Mouse (Mus musculus) liver, postnatal 0 days (tissue): ENCODE measurements at regions not wholly inside any gene's neighbourhood (a gene's known extent, or its start where the extent isn't known, plus 50 kb on each side); places are given as distances from the start of the nearest gene placed in this dataset.
A peak's percentile ranks its signal among the peaks of the same experiment; 100 is the strongest.

ENCODE experiments used
- ATAC-seq: fragments of 200-750 bp; cut with Nextera tagmentation; 2 replicates; pipeline ENCODE4 v1.8.0; 2017; ENCODE audit warnings: mild to moderate bottlenecking, moderate library complexity
- DNase-seq: peaks from one replicate; pipeline ENCODE4 v3.0.0-alpha.2; 2016
- H3K27ac ChIP-seq: fragments of 300-500 bp; sonication (generic); 2 replicates; pipeline ENCODE4 v1.5.1; 2014; ENCODE audit warnings: antibody characterized with exemption, moderate library complexity, mild to moderate bottlenecking, low read depth
- H3K27me3 ChIP-seq: fragments of 300-500 bp; sonication (generic); 2 replicates; pipeline ENCODE4 v1.6.1; 2014; ENCODE audit warnings: low read length, control low read depth, mixed read lengths; ENCODE audit not compliant: insufficient read depth
- H3K36me3 ChIP-seq: fragments of 300-500 bp; sonication (generic); replicated peaks from 2 replicates; pipeline ENCODE4 v1.6.1; 2014; ENCODE audit warnings: mild to moderate bottlenecking, control low read depth, low read length, moderate library complexity, mixed read lengths; ENCODE audit not compliant: insufficient read depth
- H3K4me1 ChIP-seq: fragments of 300-500 bp; sonication (generic); 2 replicates; pipeline ENCODE4 v1.6.1; 2014; ENCODE audit warnings: antibody characterized with exemption, mild to moderate bottlenecking, control low read depth; ENCODE audit not compliant: insufficient read depth
- H3K4me2 ChIP-seq: fragments of 300-500 bp; sonication (generic); 2 replicates; pipeline ENCODE4 v1.6.1; 2014; ENCODE audit warnings: low read depth, mild to moderate bottlenecking, low read length, moderate library complexity, mixed read lengths
- H3K4me3 ChIP-seq: fragments of 300-500 bp; sonication (generic); 2 replicates; pipeline ENCODE4 v1.5.1; 2014; ENCODE audit warnings: low read depth, low read length
- H3K9ac ChIP-seq: fragments of 300-500 bp; sonication (generic); replicated peaks from 2 replicates; pipeline ENCODE4 v1.6.1; 2014; ENCODE audit warnings: mild to moderate bottlenecking, moderate library complexity
- H3K9me3 ChIP-seq: fragments of 300-500 bp; sonication (generic); 2 replicates; pipeline ENCODE4 v1.6.1; 2016; ENCODE audit warnings: mild to moderate bottlenecking, control low read depth, low read length, mixed read lengths
- CTCF ChIP-seq: sonication (generic); IDR thresholded peaks from 2 replicates; pipeline ENCODE4 v1.5.1; 2016; ENCODE audit warnings: antibody characterized with exemption, low read depth
- EP300 ChIP-seq: IDR thresholded peaks from 2 replicates; pipeline ENCODE4 v1.6.1; 2016; ENCODE audit warnings: antibody characterized with exemption, low read depth, mild to moderate bottlenecking
- WGBS: fragments of 180-500 bp; shearing (Covaris S2); extraction: QIAGEN DNeasy Blood & Tissue Kit; methylation state at CpG from one replicate; pipeline ENCODE4 v1.1.7; 2014; ENCODE audit not compliant: insufficient replicate concordance; 5-methylcytosine and 5-hydroxymethylcytosine counted together

- no peak for TF ChIP-seq EP300
- TF ChIP-seq CTCF, result no peak
- DNase-seq (no peak), ATAC-seq (peak; percentile 28; the same call in 1 of the 2 replicates)
- no peaks in the 10 kb centered on the region for H3K36me3 ChIP-seq
- H3K4me2 ChIP-seq, result no peak overlapping the region
- no peak overlapping the region for H3K4me3 ChIP-seq
- no peaks in the 10 kb centered on the region for H3K9me3 ChIP-seq
- H3K27me3 ChIP-seq, result no peaks in the 10 kb centered on the region
- H3K9ac ChIP-seq, result no peak overlapping the region
- WGBS, result 64% methylated on average over 13 of the region's 13 CpGs
- peaks cover 17% of the 10 kb centered on the region for H3K4me1 ChIP-seq
- H3K27ac ChIP-seq, result peak overlapping the region; percentile 34; the same call in 1 of the 2 replicates
These were observed 124.1 kb upstream of the Slc44a1 start for GRCm38 (mm10) chr4:53315876-53316762.

GRCm38 (mm10) chr4:53315121-53315875 is 124.9 kb upstream of the Slc44a1 start:
- Histone ChIP-seq H3K4me1 (peaks cover 17% of the 10 kb centered on the region), H3K27me3 (no peaks in the 10 kb centered on the region), H3K9me3 (no peaks in the 10 kb centered on the region), H3K27ac (no peak overlapping the region), H3K4me3 (no peak overlapping the region), H3K4me2 (no peak overlapping the region), H3K36me3 (no peaks in the 10 kb centered on the region), H3K9ac (no peak overlapping the region)
- TF ChIP-seq EP300, result no peak
- no peak for TF ChIP-seq CTCF
- DNase-seq, result peak; percentile 22
- ATAC-seq, result no peak
- 62% methylated on average over 7 of the region's 7 CpGs for WGBS

- H3K27me3 ChIP-seq, result no peaks in the 10 kb centered on the region
- no peaks in the 10 kb centered on the region for H3K36me3 ChIP-seq
- H3K4me3 ChIP-seq, result no peak overlapping the region
- TF ChIP-seq EP300, result no peak
- TF ChIP-seq CTCF, result no peak
- no peak overlapping the region for H3K27ac ChIP-seq
- DNase-seq, result no peak
- ATAC-seq, result no peak
- no peaks in the 10 kb centered on the region for H3K9me3 ChIP-seq
- no peak overlapping the region for H3K9ac ChIP-seq
- peaks cover 17% of the 10 kb centered on the region for H3K4me1 ChIP-seq
- 65% methylated on average over 8 of the region's 8 CpGs for WGBS
- H3K4me2 ChIP-seq, result no peak overlapping the region
These were observed 126.1 kb upstream of the Slc44a1 start for GRCm38 (mm10) chr4:53314076-53314475.

- no peaks in the 10 kb centered on the region for H3K4me1 ChIP-seq
- TF ChIP-seq CTCF, result no peak
- no peak for TF ChIP-seq EP300
- no peak for DNase-seq
- 54% methylated on average over 4 of the region's 4 CpGs for WGBS
- H3K36me3 ChIP-seq, result no peaks in the 10 kb centered on the region
- no peak overlapping the region for H3K9ac ChIP-seq
- no peak overlapping the region for H3K27ac ChIP-seq
- no peak overlapping the region for H3K4me2 ChIP-seq
- H3K9me3 ChIP-seq, result no peaks in the 10 kb centered on the region
- H3K4me3 ChIP-seq, result no peak overlapping the region
- no peak for ATAC-seq
- H3K27me3 ChIP-seq, result no peaks in the 10 kb centered on the region
These were observed 133.1 kb upstream of the Slc44a1 start for GRCm38 (mm10) chr4:53307121-53307520.

- Histone ChIP-seq H3K27ac (no peak overlapping the region), H3K4me1 (no peaks in the 10 kb centered on the region), H3K9me3 (no peaks in the 10 kb centered on the region), H3K9ac (no peak overlapping the region), H3K4me2 (no peak overlapping the region), H3K27me3 (no peaks in the 10 kb centered on the region), H3K4me3 (no peak overlapping the region), H3K36me3 (no peaks in the 10 kb centered on the region)
- TF ChIP-seq CTCF (no peak), EP300 (no peak)
- WGBS, result 76% methylated on average over 4 of the region's 4 CpGs
- no peak for ATAC-seq
- DNase-seq, result no peak
These were observed 135.3 kb upstream of the Slc44a1 start for GRCm38 (mm10) chr4:53304782-53305385.

GRCm38 (mm10) chr4:53304290-53304654 is 135.9 kb upstream of the Slc44a1 start:
- DNase-seq, result no peak
- TF ChIP-seq CTCF (no peak), EP300 (no peak)
- Histone ChIP-seq H3K9me3 (no peaks in the 10 kb centered on the region), H3K27ac (no peak overlapping the region), H3K27me3 (no peaks in the 10 kb centered on the region), H3K4me3 (no peak overlapping the region), H3K36me3 (no peaks in the 10 kb centered on the region), H3K9ac (no peak overlapping the region), H3K4me1 (no peaks in the 10 kb centered on the region), H3K4me2 (no peak overlapping the region)
- ATAC-seq, result no peak
- 66% methylated on average over 2 of the region's 2 CpGs for WGBS
